Comparison of ENCODE assay signal across 8 mouse cellular contexts in genomic region chr14:52022244-52022708, GRCm38 (mm10). TPM values are rescaled to one million over a fixed set of nuclear protein-coding genes. Genes with fewer than 3 reads are reported as not detected.
DNase-seq lines count a peak whose midpoint lies in the region; ATAC-seq lines count a peak whose summit lies in the region.

No protein-coding gene starts in this region.

- H3K4me3 ChIP-seq in heart, embryonic 16.5 days (ENCODE audit: low read length), result peak overlapping the region; percentile 46; the same call in 1 of the 2 replicates
- 0 out of 2 replicates have a peak overlapping the region, but pooled peaks have one; percentile 13 for H3K4me3 ChIP-seq in hindbrain, embryonic 13.5 days
- no peak overlapping the region for H3K4me3 ChIP-seq in midbrain, embryonic 12.5 days

- H3K9ac ChIP-seq in heart, embryonic 16.5 days (ENCODE audit: low read length), result peak overlapping the region; percentile 60
- 0 out of 2 replicates have a peak overlapping the region, but pooled peaks have one; percentile 11 for H3K9ac ChIP-seq in hindbrain, embryonic 13.5 days
- no peak overlapping the region for H3K9ac ChIP-seq in midbrain, embryonic 12.5 days (replicated peaks)

- no peak for DNase-seq in heart, postnatal 4 days
- peak; percentile 96 for DNase-seq in R1 (ENCODE audit: low read depth, low spot score)
- no peak for DNase-seq in urinary bladder, adult 2 months (ENCODE audit: low spot score)
- no peak for DNase-seq in layer of hippocampus, adult 8-10 months (ENCODE audit: low spot score in 2 of 2)
- no peak for DNase-seq in ovary, postnatal 10 days (ENCODE audit: low spot score)

- WGBS in heart, embryonic 16.5 days, result 63% methylated on average over 3 of the region's 3 CpGs
- 59% methylated on average over 3 of the region's 3 CpGs for WGBS in hindbrain, embryonic 13.5 days
- WGBS in midbrain, embryonic 12.5 days, result 58% methylated on average over 3 of the region's 3 CpGs

- ATAC-seq in heart, embryonic 16.5 days (replicated peaks; ENCODE audit: extremely low read depth, insufficient read depth, low FRiP score), result no peak
- no peak for ATAC-seq in hindbrain, embryonic 13.5 days (ENCODE audit: low FRiP score)
- ATAC-seq in midbrain, embryonic 12.5 days (ENCODE audit: low FRiP score, low read depth), result no peak

- no peaks in the 10 kb centered on the region for H3K27me3 ChIP-seq in heart, embryonic 16.5 days (ENCODE audit: control insufficient read depth, insufficient read depth, low read length)
- H3K27me3 ChIP-seq in hindbrain, embryonic 13.5 days, result no peaks in the 10 kb centered on the region
- H3K27me3 ChIP-seq in midbrain, embryonic 12.5 days, result no peaks in the 10 kb centered on the region

- no peaks in the 10 kb centered on the region for H3K36me3 ChIP-seq in heart, embryonic 16.5 days (ENCODE audit: control insufficient read depth, insufficient read depth)
- H3K36me3 ChIP-seq in hindbrain, embryonic 13.5 days, result no peaks in the 10 kb centered on the region
- H3K36me3 ChIP-seq in midbrain, embryonic 12.5 days, result no peaks in the 10 kb centered on the region

- peak overlapping the region; percentile 88 for H3K27ac ChIP-seq in heart, embryonic 16.5 days (ENCODE audit: low read length)
- 0 out of 2 replicates have a peak overlapping the region, but pooled peaks have one; percentile 66 for H3K27ac ChIP-seq in hindbrain, embryonic 13.5 days
- H3K27ac ChIP-seq in midbrain, embryonic 12.5 days (replicated peaks), result 0 out of 2 replicates have a peak overlapping the region, but pooled peaks have one; percentile 68

- H3K4me2 ChIP-seq in heart, embryonic 16.5 days (ENCODE audit: low read depth, low read length), result peak overlapping the region; percentile 78
- H3K4me2 ChIP-seq in hindbrain, embryonic 13.5 days, result peak overlapping the region; percentile 47
- peak overlapping the region; percentile 41; the same call in 1 of the 2 replicates for H3K4me2 ChIP-seq in midbrain, embryonic 12.5 days (replicated peaks)

- H3K4me1 ChIP-seq in heart, embryonic 16.5 days (ENCODE audit: control insufficient read depth, insufficient read depth, low read length), result peaks cover 16% of the 10 kb centered on the region
- peaks cover 38% of the 10 kb centered on the region for H3K4me1 ChIP-seq in hindbrain, embryonic 13.5 days (replicated peaks)
- H3K4me1 ChIP-seq in midbrain, embryonic 12.5 days, result peaks cover 40% of the 10 kb centered on the region

- no peaks in the 10 kb centered on the region for H3K9me3 ChIP-seq in heart, embryonic 16.5 days (replicated peaks; ENCODE audit: control insufficient read depth, low read length)
- H3K9me3 ChIP-seq in hindbrain, embryonic 13.5 days, result no peaks in the 10 kb centered on the region
- H3K9me3 ChIP-seq in midbrain, embryonic 12.5 days, result no peaks in the 10 kb centered on the region

RNA-seq across cellular contexts. Expression of gene Zfp219, which starts 1.7 kb away (rescaled TPM):
- 18.7 and 19.7 TPM in 2 replicates for polyA plus RNA-seq in heart, embryonic 16.5 days (2015; fragmentation: Nextera tagmentation; extraction: Ambion mirVana)
- 10 to 100 TPM; 37.5 to 42.0 TPM for total RNA-seq in heart, postnatal 4 days (2021)
- 30.5 and 33.1 TPM in 2 replicates for polyA plus RNA-seq in hindbrain, embryonic 13.5 days (2015; fragmentation: Nextera tagmentation; extraction: Ambion mirVana)
- 111 and 112 TPM in 2 replicates for polyA plus RNA-seq in midbrain, embryonic 12.5 days (2016; fragmentation: Nextera tagmentation; extraction: Ambion mirVana)
- 105 and 107 TPM in 2 replicates for polyA plus RNA-seq in urinary bladder, adult 2 months (2012; rRNA removed)
- 10 to 100 TPM; 45.7 to 46.6 (median 45.8) TPM for total RNA-seq in layer of hippocampus, adult 8-10 months (2022)

RNA-seq across cellular contexts. Expression of gene Tmem253, which starts 6.8 kb away (rescaled TPM):
- 0.67 and 1.3 TPM in 2 replicates for polyA plus RNA-seq in heart, embryonic 16.5 days (2015; fragmentation: Nextera tagmentation; extraction: Ambion mirVana)
- 1 to 10 TPM; 1.4 to 1.8 TPM for total RNA-seq in heart, postnatal 4 days (2021)
- polyA plus RNA-seq in hindbrain, embryonic 13.5 days (2015; fragmentation: Nextera tagmentation; extraction: Ambion mirVana), result 0.79 and 0.84 TPM in 2 replicates
- polyA plus RNA-seq in midbrain, embryonic 12.5 days (2016; fragmentation: Nextera tagmentation; extraction: Ambion mirVana), result 1.0 and 2.1 TPM in 2 replicates
- 1.1 and 1.5 TPM in 2 replicates for polyA plus RNA-seq in urinary bladder, adult 2 months (2012; rRNA removed)
- total RNA-seq in layer of hippocampus, adult 8-10 months (2022), result 1 to 10 TPM in 2 of 4 experiments, under 1 TPM in 2; 0.74 to 1.7 (median 0.91) TPM

RNA-seq across cellular contexts. Expression of gene Olfr221, which starts 20.0 kb away (rescaled TPM):
- polyA plus RNA-seq in heart, embryonic 16.5 days (2015; fragmentation: Nextera tagmentation; extraction: Ambion mirVana), result not detected in 2 replicates
- total RNA-seq in heart, postnatal 4 days (2021), result not detected
- polyA plus RNA-seq in hindbrain, embryonic 13.5 days (2015; fragmentation: Nextera tagmentation; extraction: Ambion mirVana), result not detected in 2 replicates
- not detected in 2 replicates for polyA plus RNA-seq in midbrain, embryonic 12.5 days (2016; fragmentation: Nextera tagmentation; extraction: Ambion mirVana)
- polyA plus RNA-seq in urinary bladder, adult 2 months (2012; rRNA removed), result not detected in 2 replicates
- not detected for total RNA-seq in layer of hippocampus, adult 8-10 months (2022)

RNA-seq across cellular contexts. Expression of gene Arhgef40, which starts 37.8 kb away (rescaled TPM):
- polyA plus RNA-seq in heart, embryonic 16.5 days (2015; fragmentation: Nextera tagmentation; extraction: Ambion mirVana), result 45.8 and 65.1 TPM in 2 replicates
- total RNA-seq in heart, postnatal 4 days (2021), result 10 to 100 TPM; 64.6 to 65.6 TPM
- 76.8 and 83.1 TPM in 2 replicates for polyA plus RNA-seq in hindbrain, embryonic 13.5 days (2015; fragmentation: Nextera tagmentation; extraction: Ambion mirVana)
- 116 and 122 TPM in 2 replicates for polyA plus RNA-seq in midbrain, embryonic 12.5 days (2016; fragmentation: Nextera tagmentation; extraction: Ambion mirVana)
- polyA plus RNA-seq in urinary bladder, adult 2 months (2012; rRNA removed), result 44.4 and 53.8 TPM in 2 replicates
- total RNA-seq in layer of hippocampus, adult 8-10 months (2022), result 10 to 100 TPM; 30.3 to 40.9 (median 34.5) TPM
